Mouse (Mus musculus): ENCODE measurements around the gene Pak6.

The Pak6 gene

GRCm38 (mm10) chr2:118729816-118730621, 66.9 kb downstream of the Pak6 start:
- DNase-seq (ENCODE audit: low read depth) = no peak

GRCm38 (mm10) chr2:118730622-118730915, 67.5 kb downstream of the Pak6 start:
- no peak for DNase-seq (ENCODE audit: low read depth)

DNA sequence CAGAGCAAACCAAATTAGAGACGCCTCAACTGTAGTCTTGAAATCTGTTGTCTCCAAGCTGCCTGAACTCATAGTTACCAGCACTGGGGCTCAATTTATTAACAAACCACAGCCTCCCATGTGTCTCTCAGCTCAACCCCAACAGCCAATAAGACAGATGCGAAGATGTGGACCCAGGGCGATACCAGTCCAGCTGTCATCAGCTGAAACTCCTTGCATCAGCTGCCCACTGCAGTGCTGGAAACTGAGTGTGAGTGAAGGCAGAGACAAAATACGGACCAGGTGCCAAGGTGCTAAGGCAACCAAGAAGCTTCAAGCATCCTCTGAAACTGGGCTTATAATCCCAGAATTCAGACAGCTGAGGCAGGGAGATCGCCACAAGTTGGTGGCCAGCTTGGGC, 68.9 kb downstream of the Pak6 start:
- DNase-seq (ENCODE audit: low read depth) = no peak

- DNase-seq (ENCODE audit: low read depth) = no peak
These were observed 70.2 kb downstream of the Pak6 start for GRCm38 (mm10) chr2:118733341-118733740.

GRCm38 (mm10) chr2:118740341-118740740, 77.2 kb downstream of the Pak6 start:
- no peak for DNase-seq (ENCODE audit: low read depth)

DNA sequence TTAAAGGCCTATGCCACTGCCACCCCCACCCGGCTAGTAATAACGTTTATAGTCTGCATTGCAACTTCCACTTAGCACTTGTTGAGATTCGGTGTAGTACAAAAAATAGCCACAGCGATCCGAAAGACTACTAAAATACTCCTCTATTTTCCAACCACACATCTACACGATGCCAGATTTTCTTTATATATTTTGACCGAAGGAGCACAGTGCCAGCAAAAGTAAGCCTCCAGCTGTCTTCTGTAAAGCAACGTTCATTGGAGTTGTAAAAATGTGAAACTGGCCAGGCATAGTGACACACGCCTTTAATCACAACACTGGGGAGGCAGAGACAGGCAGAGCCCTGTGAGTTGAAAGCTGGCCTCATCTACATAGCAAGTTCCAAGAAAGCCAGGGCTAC, 78.1 kb downstream of the Pak6 start:
- no peak for DNase-seq (ENCODE audit: low read depth)

GRCm38 (mm10) chr2:118743261-118743943, 80.3 kb downstream of the Pak6 start:
- no peak for DNase-seq (ENCODE audit: low read depth)

- DNase-seq (ENCODE audit: low read depth) = no peak
These were observed 81.5 kb downstream of the Pak6 start for GRCm38 (mm10) chr2:118744621-118745020.

DNA sequence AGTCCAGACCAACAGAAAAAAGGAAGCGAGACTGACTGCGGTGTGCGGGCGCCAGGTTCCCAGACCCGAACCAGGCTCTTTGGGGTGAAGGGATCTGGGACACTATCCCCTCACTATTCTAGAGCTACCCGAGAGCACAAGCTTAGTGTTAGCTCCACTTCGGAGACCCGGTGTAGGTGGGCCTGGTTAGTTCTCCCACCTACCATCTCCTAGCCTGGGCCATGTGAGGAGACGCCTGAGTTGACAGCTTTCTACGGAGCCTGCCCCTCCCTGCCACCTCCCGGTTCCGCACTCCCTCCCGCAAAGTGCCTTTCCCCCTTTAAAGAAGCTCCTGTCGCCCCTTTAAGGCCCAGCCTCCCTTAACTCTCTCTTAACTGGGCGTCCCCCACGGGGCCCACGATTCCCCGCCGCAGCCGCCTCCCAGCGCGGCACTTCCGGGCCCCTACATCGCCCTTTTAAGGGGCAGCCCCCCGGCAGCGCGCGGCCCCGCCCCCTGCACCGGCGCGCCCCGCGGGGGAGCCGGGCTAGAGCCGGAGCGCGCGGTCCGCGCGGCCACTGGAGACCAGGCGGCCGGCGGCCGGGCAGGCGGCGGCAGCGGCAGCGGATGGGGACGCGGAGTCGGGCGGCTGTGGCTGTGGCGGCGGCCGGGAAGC, 82.3 kb downstream of the Pak6 start, which contains the start of gene Inafm2:
TSS of gene Inafm2 (plus strand) at position 527 of the 653 bp plus-strand sequence.
- peak; percentile 77 for DNase-seq (ENCODE audit: low read depth)

- no peak for DNase-seq (ENCODE audit: low read depth)
These were observed 83.1 kb downstream of the Pak6 start for GRCm38 (mm10) chr2:118745915-118746901.

GRCm38 (mm10) chr2:118747301-118747960, 84.3 kb downstream of the Pak6 start:
- no peak for DNase-seq (ENCODE audit: low read depth)

Measured in c-Kit-positive CD71-positive TER-119-negative erythroid progenitor cells, embryonic 14.5 days (primary cell).